ENCODE assay signal across 25 mouse cellular contexts in genomic region chr2:148467921-148468440, GRCm38 (mm10). TPM values are rescaled to one million over a fixed set of nuclear protein-coding genes. Genes with fewer than 3 reads are reported as not detected.
A peak's percentile ranks its signal among the peaks of the same experiment; 100 is the strongest.
DNase-seq lines count a peak whose midpoint lies in the region; ATAC-seq and TF ChIP-seq lines count a peak whose summit lies in the region.
"Had no signal": no experiment of that assay in that cellular context is flagged by ENCODE, and none has a peak within 500 bp of the region (broad histone marks: within the 10 kb centered on the region; RNA-seq: fewer than 3 reads in every experiment).

No protein-coding gene starts in this region.

- no peak for TF ChIP-seq POLR2A in heart, adult 2 months (IDR thresholded peaks at IDR 0.05; ENCODE audit: insufficient read depth, low read depth, low read length)

- ATAC-seq in heart, embryonic 12.5 days (ENCODE audit: insufficient number of reproducible peaks, low FRiP score): no peak
- no peak for ATAC-seq in intestine, postnatal 0 days
- ATAC-seq in intestine, embryonic 15.5 days: no peak
- no peak for ATAC-seq in kidney, postnatal 0 days (replicated peaks; ENCODE audit: low FRiP score, low read depth)
- ATAC-seq: CD4-positive, CD25-positive, alpha-beta regulatory T cell, adult 4 months; forebrain, embryonic 14.5 days; hindbrain, embryonic 16.5 days; intestine, embryonic 16.5 days; midbrain, embryonic 15.5 days had no signal

- H3K79me2 ChIP-seq in heart, adult 2 months (replicated peaks; ENCODE audit: control insufficient read depth, insufficient read depth, low read length): no peaks in the 10 kb centered on the region
- no peaks in the 10 kb centered on the region for H3K79me2 ChIP-seq in macrophage (ENCODE audit: inconsistent target)

- H3K27me3 ChIP-seq in heart, adult 2 months (ENCODE audit: control insufficient read depth, insufficient read depth, low read length): no peaks in the 10 kb centered on the region
- no peaks in the 10 kb centered on the region for H3K27me3 ChIP-seq in heart, embryonic 12.5 days (replicated peaks)
- H3K27me3 ChIP-seq in intestine, postnatal 0 days (replicated peaks; ENCODE audit: control insufficient read depth, insufficient read depth, low read length): no peaks in the 10 kb centered on the region
- H3K27me3 ChIP-seq in intestine, embryonic 15.5 days (replicated peaks): no peaks in the 10 kb centered on the region
- H3K27me3 ChIP-seq in kidney, postnatal 0 days (ENCODE audit: insufficient read depth, low read length): no peaks in the 10 kb centered on the region
- H3K27me3 ChIP-seq: embryonic facial prominence, embryonic 15.5 days; limb, embryonic 13.5 days; liver, embryonic 13.5 days; midbrain, embryonic 15.5 days; neural tube, embryonic 13.5 days had no signal

- no peak overlapping the region for H3K4me3 ChIP-seq in heart, adult 2 months
- H3K4me3 ChIP-seq in heart, embryonic 12.5 days: no peak overlapping the region
- H3K4me3 ChIP-seq in intestine, postnatal 0 days (ENCODE audit: low read depth, low read length): no peak overlapping the region
- H3K4me3 ChIP-seq in intestine, embryonic 15.5 days (replicated peaks): no peak overlapping the region
- no peak overlapping the region for H3K4me3 ChIP-seq in kidney, postnatal 0 days (replicated peaks; ENCODE audit: low read depth, low read length)
- H3K4me3 ChIP-seq in macrophage (ENCODE audit: inconsistent target): no peak overlapping the region
- H3K4me3 ChIP-seq: embryonic facial prominence, embryonic 15.5 days; hindbrain, embryonic 10.5 days; limb, embryonic 13.5 days; liver, embryonic 13.5 days; midbrain, embryonic 15.5 days; neural tube, embryonic 13.5 days had no signal

- no peak for DNase-seq in heart, adult 2 months
- DNase-seq in kidney, postnatal 0 days (ENCODE audit: low spot score): peak; percentile 39
- no peak for DNase-seq in kidney, adult 11 months
- DNase-seq: adrenal gland, postnatal 14 days; cerebellum, adult 9-10 months; gastrocnemius, postnatal 10 days; liver, embryonic 13.5 days; lung, embryonic 14.5 days; lung, postnatal 4 days; retina, postnatal 1 day; right cerebral cortex, postnatal 25 days; spleen, adult 18-20 months had no signal

- H3K9ac ChIP-seq in heart, adult 2 months (ENCODE audit: low read depth, low read length): no peak overlapping the region
- H3K9ac ChIP-seq in heart, embryonic 12.5 days: no peak overlapping the region
- H3K9ac ChIP-seq in intestine, postnatal 0 days (ENCODE audit: low read depth, low read length): no peak overlapping the region
- no peak overlapping the region for H3K9ac ChIP-seq in intestine, embryonic 15.5 days
- H3K9ac ChIP-seq in kidney, postnatal 0 days (ENCODE audit: low read depth, low read length): no peak overlapping the region
- H3K9ac ChIP-seq: embryonic facial prominence, embryonic 15.5 days; limb, embryonic 13.5 days; liver, embryonic 13.5 days; lung, embryonic 14.5 days; midbrain, embryonic 15.5 days; neural tube, embryonic 13.5 days had no signal

- H3K4me2 ChIP-seq in heart, embryonic 12.5 days: no peak overlapping the region
- no peak overlapping the region for H3K4me2 ChIP-seq in intestine, postnatal 0 days (replicated peaks; ENCODE audit: low read depth)
- no peak overlapping the region for H3K4me2 ChIP-seq in intestine, embryonic 15.5 days (replicated peaks)
- H3K4me2 ChIP-seq in kidney, postnatal 0 days (ENCODE audit: low read length): no peak overlapping the region
- H3K4me2 ChIP-seq: embryonic facial prominence, embryonic 15.5 days; limb, embryonic 13.5 days; liver, embryonic 13.5 days; lung, embryonic 14.5 days; midbrain, embryonic 15.5 days; neural tube, embryonic 13.5 days had no signal

- H3K36me3 ChIP-seq in heart, adult 2 months (ENCODE audit: control insufficient read depth, insufficient read depth, low read length): peaks cover 11% of the 10 kb centered on the region
- no peaks in the 10 kb centered on the region for H3K36me3 ChIP-seq in heart, embryonic 12.5 days
- no peaks in the 10 kb centered on the region for H3K36me3 ChIP-seq in intestine, postnatal 0 days (ENCODE audit: control insufficient read depth, insufficient read depth)
- H3K36me3 ChIP-seq in intestine, embryonic 15.5 days: no peaks in the 10 kb centered on the region
- H3K36me3 ChIP-seq in kidney, postnatal 0 days (ENCODE audit: insufficient read depth, low read length): no peaks in the 10 kb centered on the region
- H3K36me3 ChIP-seq in macrophage (ENCODE audit: inconsistent target): no peaks in the 10 kb centered on the region
- H3K36me3 ChIP-seq: embryonic facial prominence, embryonic 15.5 days; hindbrain, embryonic 10.5 days; limb, embryonic 13.5 days; liver, embryonic 13.5 days; midbrain, embryonic 15.5 days; neural tube, embryonic 13.5 days had no signal

- WGBS in heart, adult 2 months: 56% methylated on average over 3 of the region's 3 CpGs
- 55% methylated on average over 3 of the region's 3 CpGs for WGBS in heart, embryonic 12.5 days
- WGBS in intestine, postnatal 0 days: 76% methylated on average over 3 of the region's 3 CpGs
- 74% methylated on average over 3 of the region's 3 CpGs for WGBS in intestine, embryonic 15.5 days
- 70% methylated on average over 3 of the region's 3 CpGs for WGBS in kidney, postnatal 0 days
- WGBS in macrophage (ENCODE audit: missing documents): 42% methylated on average over 3 of the region's 3 CpGs

- H3K4me1 ChIP-seq in heart, adult 2 months (ENCODE audit: control insufficient read depth, insufficient read depth, low read length): peaks cover 7% of the 10 kb centered on the region
- peaks cover 9% of the 10 kb centered on the region for H3K4me1 ChIP-seq in heart, embryonic 12.5 days (replicated peaks)
- H3K4me1 ChIP-seq in intestine, postnatal 0 days (replicated peaks; ENCODE audit: control insufficient read depth, insufficient read depth, low read length): no peaks in the 10 kb centered on the region
- H3K4me1 ChIP-seq in intestine, embryonic 15.5 days (replicated peaks): no peaks in the 10 kb centered on the region
- H3K4me1 ChIP-seq in kidney, postnatal 0 days (replicated peaks; ENCODE audit: insufficient read depth, low read length): 0 out of 2 replicates have a peak, but pooled peaks cover 4% of the 10 kb centered on the region
- H3K4me1 ChIP-seq: embryonic facial prominence, embryonic 15.5 days; limb, embryonic 13.5 days; liver, embryonic 13.5 days; midbrain, embryonic 15.5 days; neural tube, embryonic 13.5 days had no signal

- intact Hi-C loops in heart, adult 2 months (cut with DNase I): loop anchor here (5.0 kb wide), 1 partner anchor 39 kb away; no protein-coding TSS in a partner anchor

- H3K9me3 ChIP-seq in heart, embryonic 12.5 days (replicated peaks): peaks cover 2% of the 10 kb centered on the region
- no peaks in the 10 kb centered on the region for H3K9me3 ChIP-seq in intestine, postnatal 0 days (ENCODE audit: control insufficient read depth)
- H3K9me3 ChIP-seq in intestine, embryonic 15.5 days: no peaks in the 10 kb centered on the region
- H3K9me3 ChIP-seq in kidney, postnatal 0 days (replicated peaks; ENCODE audit: low read length): no peaks in the 10 kb centered on the region
- H3K9me3 ChIP-seq: embryonic facial prominence, embryonic 15.5 days; hindbrain, embryonic 10.5 days; limb, embryonic 13.5 days; liver, embryonic 13.5 days; midbrain, embryonic 15.5 days; neural tube, embryonic 13.5 days had no signal

- TF ChIP-seq EP300 in heart, adult 2 months (IDR thresholded peaks at IDR 0.05; ENCODE audit: insufficient read depth, low read depth, low read length): no peak

- no peak for TF ChIP-seq CTCF in heart, adult 2 months (IDR thresholded peaks at IDR 0.05)
- TF ChIP-seq CTCF in intestine, postnatal 0 days (IDR thresholded peaks at IDR 0.05; ENCODE audit: low read depth): no peak
- no peak for TF ChIP-seq CTCF in kidney, postnatal 0 days (IDR thresholded peaks at IDR 0.05; ENCODE audit: low read depth)

- peak overlapping the region; percentile 79 for H3K27ac ChIP-seq in heart, adult 2 months
- H3K27ac ChIP-seq in heart, embryonic 12.5 days (ENCODE audit: poor library complexity, severe bottlenecking): no peak overlapping the region
- H3K27ac ChIP-seq in intestine, postnatal 0 days (ENCODE audit: low read depth, low read length): peak overlapping the region; percentile 21; the same call in 1 of the 2 replicates
- no peak overlapping the region for H3K27ac ChIP-seq in intestine, embryonic 15.5 days
- peak overlapping the region; percentile 55; the same call in 1 of the 2 replicates for H3K27ac ChIP-seq in kidney, postnatal 0 days
- H3K27ac ChIP-seq in macrophage: peak overlapping the region; percentile 41
- H3K27ac ChIP-seq: embryonic facial prominence, embryonic 15.5 days; hindbrain, embryonic 10.5 days; limb, embryonic 13.5 days; liver, embryonic 13.5 days; midbrain, embryonic 15.5 days; neural tube, embryonic 13.5 days had no signal

RNA-seq across cellular contexts. Expression of gene Cd93, which starts 24.6 kb away (rescaled TPM):
- total RNA-seq in heart, adult 2 months (2021): 10 to 100 TPM; 47.8 to 51.8 TPM
- 28.1 and 52.2 TPM in 2 replicates for polyA plus RNA-seq in heart, adult 2 months (2012; rRNA removed)
- 27.3 and 28.6 TPM in 2 replicates for polyA plus RNA-seq in heart, embryonic 12.5 days (2016; fragmentation: Nextera tagmentation; extraction: Ambion mirVana)
- 4.8 and 5.0 TPM in 2 replicates for polyA plus RNA-seq in intestine, postnatal 0 days (2015; fragmentation: Nextera tagmentation; extraction: Ambion mirVana)
- polyA plus RNA-seq in intestine, embryonic 15.5 days (2015; fragmentation: Nextera tagmentation; extraction: Ambion mirVana): 9.5 and 10.3 TPM in 2 replicates
- 17.0 and 17.5 TPM in 2 replicates for polyA plus RNA-seq in kidney, postnatal 0 days (2015; fragmentation: Nextera tagmentation; extraction: Ambion mirVana)
- 100 to 1,000 TPM in 15 of 26 experiments, 10 to 100 TPM in 11; 16.5 to 157 (median 107) TPM for total RNA-seq in macrophage (2018; cell fraction: chromatin; rRNA removed)
- 100 to 1,000 TPM; 154 to 389 (median 241) TPM for total RNA-seq in macrophage (2018; cell fraction: cytosol; rRNA removed)
- total RNA-seq in macrophage (2018; cell fraction: nucleus; rRNA removed): 100 to 1,000 TPM in 25 of 26 experiments, 10 to 100 TPM in 1; 88.6 to 676 (median 368) TPM
- polyA plus RNA-seq in macrophage (2018): 156 to 277 TPM (median 258 TPM) in 3 replicates

RNA-seq across cellular contexts. Expression of gene Thbd, which starts 60.0 kb away (rescaled TPM):
- 10 to 100 TPM; 41.7 to 47.8 TPM for total RNA-seq in heart, adult 2 months (2021)
- polyA plus RNA-seq in heart, adult 2 months (2012; rRNA removed): 38.9 and 65.0 TPM in 2 replicates
- polyA plus RNA-seq in heart, embryonic 12.5 days (2016; fragmentation: Nextera tagmentation; extraction: Ambion mirVana): 13.0 and 14.1 TPM in 2 replicates
- polyA plus RNA-seq in intestine, postnatal 0 days (2015; fragmentation: Nextera tagmentation; extraction: Ambion mirVana): 18.1 and 18.3 TPM in 2 replicates
- 46.1 and 47.0 TPM in 2 replicates for polyA plus RNA-seq in intestine, embryonic 15.5 days (2015; fragmentation: Nextera tagmentation; extraction: Ambion mirVana)
- 14.7 and 14.8 TPM in 2 replicates for polyA plus RNA-seq in kidney, postnatal 0 days (2015; fragmentation: Nextera tagmentation; extraction: Ambion mirVana)
- total RNA-seq in macrophage (2018; cell fraction: chromatin; rRNA removed): 10 to 100 TPM in 8 of 26 experiments, 1 to 10 TPM in 17, under 1 TPM in 1; 0.67 to 27.2 (median 6.1) TPM
- 10 to 100 TPM in 7 of 26 experiments, 1 to 10 TPM in 19; 1.1 to 16.1 (median 4.2) TPM for total RNA-seq in macrophage (2018; cell fraction: cytosol; rRNA removed)
- 10 to 100 TPM in 14 of 26 experiments, 1 to 10 TPM in 12; 3.6 to 35.6 (median 10.9) TPM for total RNA-seq in macrophage (2018; cell fraction: nucleus; rRNA removed)
- 3.9 to 10.3 TPM (median 4.0 TPM) in 3 replicates for polyA plus RNA-seq in macrophage (2018)

Comparison
In these comparisons a context has a peak if more than half of its experiments do, and no peak if none do; other contexts are left out.
1. H3K27ac ChIP-seq: peak in heart, adult 2 months (single experiment), intestine, postnatal 0 days (single experiment), kidney, postnatal 0 days (single experiment) and macrophage (single experiment); none in heart, embryonic 12.5 days (single experiment) and intestine, embryonic 15.5 days (single experiment).